Mouse (Mus musculus) hindbrain, embryonic 10.5 days (tissue): ENCODE measurements around the gene Dnmt3b. TPM values are rescaled to one million over a fixed set of nuclear protein-coding genes. Genes with fewer than 3 reads are reported as not detected.
"Not testable (repeated sequence)": the region's sequence is repeated elsewhere in the genome, so short reads cannot be mapped to it uniquely, and the experiment has no call there.

ENCODE experiments used
- DNase-seq: peaks from one replicate; pipeline ENCODE4 v3.0.0-alpha.2; 2017; ENCODE audit warnings: low spot score
- H3K27ac ChIP-seq: fragments of 300-500 bp; sonication (generic); 2 replicates; pipeline ENCODE4 v1.5.1; 2016; ENCODE audit warnings: mild to moderate bottlenecking, moderate library complexity
- H3K27me3 ChIP-seq: fragments of 300-500 bp; sonication (generic); 2 replicates; pipeline ENCODE4 v1.6.1; 2016; ENCODE audit warnings: mild to moderate bottlenecking; ENCODE audit not compliant: poor library complexity, insufficient read depth, severe bottlenecking
- H3K36me3 ChIP-seq: fragments of 300-500 bp; sonication (generic); 2 replicates; pipeline ENCODE4 v1.6.1; 2016; ENCODE audit warnings: mild to moderate bottlenecking, moderate library complexity
- H3K4me1 ChIP-seq: fragments of 300-500 bp; sonication (generic); replicated peaks from 2 replicates; pipeline ENCODE4 v1.6.1; 2016; ENCODE audit warnings: mild to moderate bottlenecking
- H3K4me3 ChIP-seq: fragments of 300-500 bp; sonication (generic); 2 replicates; pipeline ENCODE4 v1.5.1; 2016; ENCODE audit warnings: mild to moderate bottlenecking, moderate library complexity
- H3K9me3 ChIP-seq: fragments of 300-500 bp; sonication (generic); 2 replicates; pipeline ENCODE4 v1.6.1; 2016; ENCODE audit warnings: mild to moderate bottlenecking, moderate library complexity
- WGBS: fragments of 180-500 bp; shearing (Covaris S2); methylation state at CpG from one replicate; pipeline ENCODE4 v1.1.7; 2016; 5-methylcytosine and 5-hydroxymethylcytosine counted together
- polyA plus RNA-seq: library from polyadenylated mRNA; unstranded; fragments of >200 nt; fragmentation: Nextera tagmentation; extraction: Ambion mirVana; gene quantifications from 2 replicates; pipeline ENCODE4 v1.2.1, GENCODE M21; 2016

The Dnmt3b gene
- polyA plus RNA-seq, 1 experiment from 2014 or later, result 15.9 TPM

DNA sequence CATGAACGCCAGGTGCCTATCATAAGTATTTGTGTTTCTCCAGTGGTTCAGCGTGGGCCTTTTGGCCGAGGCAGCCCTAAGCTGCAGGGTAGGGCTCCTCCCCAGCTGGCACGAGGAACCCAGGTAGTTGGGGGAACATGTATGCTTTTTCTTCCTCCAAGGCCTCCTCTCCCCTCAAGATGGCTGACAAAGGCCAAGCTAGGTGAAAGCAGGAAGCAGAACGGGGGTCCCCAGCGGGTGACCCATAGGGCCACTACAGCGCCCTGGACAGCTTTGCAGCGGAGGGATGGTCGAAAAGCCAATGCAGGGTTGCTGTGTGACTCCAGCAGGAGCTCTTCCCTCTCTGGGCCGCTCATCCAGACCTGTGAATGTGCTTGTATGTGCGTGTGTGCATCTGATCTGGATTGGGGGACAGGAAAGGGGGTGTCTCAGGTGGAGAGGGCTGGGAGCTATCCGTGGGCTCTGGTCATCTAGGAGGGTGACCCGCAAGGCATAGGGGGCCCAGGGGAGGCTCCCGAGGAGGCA lies 415 bp upstream of the Dnmt3b start:
- WGBS, result 18% methylated on average over 14 of the region's 14 CpGs
- Histone ChIP-seq H3K4me1 (peaks cover 40% of the 10 kb centered on the region), H3K27me3 (peaks cover 25% of the 10 kb centered on the region), H3K27ac (peak overlapping the region; percentile 94), H3K36me3 (no peaks in the 10 kb centered on the region), H3K4me3 (peak overlapping the region; percentile 71), H3K9me3 (no peaks in the 10 kb centered on the region)
- no peak for DNase-seq

DNA sequence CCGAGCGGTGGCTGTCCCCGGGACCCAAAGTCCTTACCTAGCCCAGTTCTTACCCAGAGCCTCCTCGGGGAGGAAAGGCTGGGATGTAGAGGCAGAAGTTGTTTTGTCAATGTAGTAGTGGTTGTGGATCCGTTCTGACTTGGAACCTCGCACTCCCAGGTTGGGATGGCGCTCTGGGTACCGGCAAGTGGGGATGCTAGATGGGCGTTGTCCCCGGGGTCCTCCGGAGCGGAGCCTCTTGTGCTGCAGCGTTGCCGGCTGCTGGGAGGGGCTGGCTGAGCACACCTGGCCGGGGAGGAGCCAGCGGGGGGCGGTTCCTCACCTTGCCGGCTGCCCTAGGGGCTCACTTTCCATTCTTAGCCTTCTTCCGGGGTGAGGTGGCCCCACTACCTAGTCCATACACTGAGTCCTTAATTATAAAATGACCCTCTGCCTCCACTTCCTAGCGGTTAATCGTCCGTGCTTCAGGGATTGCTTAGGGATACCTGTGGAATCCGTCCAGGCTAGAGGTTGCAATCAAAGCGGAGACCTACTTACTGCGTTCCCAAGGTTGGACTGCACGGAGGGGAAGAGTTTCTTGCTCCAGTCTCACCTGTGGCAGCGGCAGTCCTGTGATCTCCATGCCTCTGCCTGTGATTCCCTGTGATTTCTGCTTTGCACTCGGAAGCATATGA lies 901 bp downstream of the Dnmt3b start:
- DNase-seq, result no peak
- Histone ChIP-seq H3K27ac (peak overlapping the region; percentile 94), H3K36me3 (peaks cover 7% of the 10 kb centered on the region), H3K4me1 (peaks cover 44% of the 10 kb centered on the region), H3K9me3 (no peaks in the 10 kb centered on the region), H3K27me3 (peaks cover 25% of the 10 kb centered on the region), H3K4me3 (peak overlapping the region; percentile 71)
- 1% methylated on average over 28 of the region's 28 CpGs for WGBS

- Histone ChIP-seq H3K27ac (peak overlapping the region; percentile 64; the same call in 1 of the 2 replicates), H3K36me3 (peaks cover 7% of the 10 kb centered on the region), H3K4me1 (peaks cover 44% of the 10 kb centered on the region), H3K9me3 (no peaks in the 10 kb centered on the region), H3K27me3 (peaks cover 25% of the 10 kb centered on the region), H3K4me3 (no peak overlapping the region)
- no peak for DNase-seq
- WGBS, result 28% methylated on average over 3 of the region's 3 CpGs
Observed at GRCm38 (mm10) chr2:153651681-153652080, 2.4 kb downstream of the Dnmt3b start.

GRCm38 (mm10) chr2:153657659-153658058 lies 8.4 kb downstream of the Dnmt3b start:
- not testable (repeated sequence) for H3K4me3 ChIP-seq, H3K27ac ChIP-seq, H3K9me3 ChIP-seq, DNase-seq, H3K27me3 ChIP-seq
- Histone ChIP-seq H3K36me3 (peaks cover 22% of the 10 kb centered on the region), H3K4me1 (peaks cover 21% of the 10 kb centered on the region)
- whole genome bisulfite sequencing, result 92% methylated on average over 8 of the region's 8 CpGs

DNA sequence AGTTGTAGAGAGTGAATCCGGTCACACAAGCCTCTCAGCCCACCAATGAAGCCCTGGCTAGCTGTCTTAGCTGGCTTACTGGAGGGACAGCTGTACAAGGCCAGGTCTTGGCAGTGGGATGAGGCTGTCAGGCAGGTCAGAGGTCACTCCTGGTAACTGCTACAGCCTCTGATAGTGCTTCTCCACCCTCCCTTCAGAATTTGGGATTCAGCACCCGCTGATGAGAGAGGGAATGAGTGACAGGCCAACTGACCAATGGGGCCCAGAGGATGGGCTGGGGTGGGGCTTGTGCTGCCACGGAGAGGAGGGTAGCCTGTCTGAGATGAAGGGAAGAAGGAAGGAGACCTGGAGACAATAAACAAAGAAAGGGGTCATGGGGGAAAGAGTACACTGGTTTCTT lies 11.4 kb downstream of the Dnmt3b start:
- no peaks in the 10 kb centered on the region for H3K9me3 ChIP-seq
- no peaks in the 10 kb centered on the region for H3K27me3 ChIP-seq
- no peak overlapping the region for H3K4me3 ChIP-seq
- peaks cover 10% of the 10 kb centered on the region for H3K4me1 ChIP-seq
- H3K36me3 ChIP-seq, result peaks cover 41% of the 10 kb centered on the region
- peak; percentile 48 for DNase-seq
- WGBS, result 38% methylated on average over 3 of the region's 3 CpGs
- peak overlapping the region; percentile 9; the same call in 1 of the 2 replicates for H3K27ac ChIP-seq

DNA sequence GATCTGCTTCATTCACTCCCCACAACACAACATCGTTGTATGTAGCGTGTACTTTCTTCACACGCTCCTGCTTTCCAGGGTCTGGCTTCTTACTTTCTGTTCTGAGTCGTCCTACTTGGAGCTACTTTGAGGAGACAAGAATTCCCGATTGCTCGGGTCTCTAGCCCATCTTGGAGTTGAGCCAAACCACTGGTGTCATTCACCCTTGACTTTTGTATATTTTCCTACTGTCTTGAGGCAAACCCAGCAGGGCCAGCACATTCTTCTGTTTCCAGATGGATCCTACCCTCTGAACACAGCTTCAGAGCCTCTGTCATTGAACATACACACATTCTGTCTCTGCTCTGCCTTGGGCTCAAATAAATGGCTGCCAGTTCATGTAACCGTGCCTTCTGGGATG lies 16.2 kb downstream of the Dnmt3b start:
- WGBS, result 94% methylated on average over 7 of the region's 7 CpGs
- Histone ChIP-seq H3K9me3 (no peaks in the 10 kb centered on the region), H3K36me3 (peaks cover 77% of the 10 kb centered on the region), H3K4me3 (no peak overlapping the region), H3K27ac (no peak overlapping the region), H3K27me3 (no peaks in the 10 kb centered on the region), H3K4me1 (peaks cover 10% of the 10 kb centered on the region)
- DNase-seq, result no peak

- no peaks in the 10 kb centered on the region for H3K9me3 ChIP-seq
- WGBS, result 78% methylated on average over 7 of the region's 7 CpGs
- no peak overlapping the region for H3K27ac ChIP-seq
- peaks cover 69% of the 10 kb centered on the region for H3K36me3 ChIP-seq
- no peak overlapping the region for H3K4me3 ChIP-seq
- no peaks in the 10 kb centered on the region for H3K4me1 ChIP-seq
- H3K27me3 ChIP-seq, result no peaks in the 10 kb centered on the region
- no peak for DNase-seq
Observed at GRCm38 (mm10) chr2:153668754-153669376, 19.6 kb downstream of the Dnmt3b start.

- Histone ChIP-seq H3K4me3 (no peak overlapping the region), H3K27ac (no peak overlapping the region), H3K27me3 (no peaks in the 10 kb centered on the region), H3K4me1 (no peaks in the 10 kb centered on the region), H3K9me3 (no peaks in the 10 kb centered on the region), H3K36me3 (peaks cover 67% of the 10 kb centered on the region)
- 88% methylated on average over 5 of the region's 5 CpGs for WGBS
- no peak for DNase-seq
Observed at GRCm38 (mm10) chr2:153670111-153670510, 20.9 kb downstream of the Dnmt3b start.

DNA sequence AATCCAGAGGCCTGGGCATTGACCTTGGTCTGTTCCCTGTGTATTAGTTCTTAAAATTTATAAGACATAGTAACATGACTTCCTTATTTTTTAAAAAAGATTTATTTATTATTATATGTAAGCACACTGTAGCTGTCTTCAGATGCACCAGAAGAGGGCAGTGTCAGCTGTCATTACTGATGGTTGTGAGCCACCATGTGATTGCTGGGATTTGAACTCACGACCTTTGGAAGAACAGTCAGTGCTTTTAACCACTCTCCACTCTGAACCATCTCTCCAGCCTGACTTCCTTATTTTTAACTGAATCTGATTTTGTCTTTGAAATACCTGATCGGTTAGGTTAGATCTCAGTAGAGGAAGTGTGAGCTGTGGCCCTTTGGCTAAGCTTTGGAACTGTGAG lies 23.4 kb downstream of the Dnmt3b start:
- Histone ChIP-seq H3K27ac (no peak overlapping the region), H3K27me3 (no peaks in the 10 kb centered on the region), H3K4me3 (no peak overlapping the region), H3K36me3 (peaks cover 69% of the 10 kb centered on the region), H3K9me3 (no peaks in the 10 kb centered on the region), H3K4me1 (no peaks in the 10 kb centered on the region)
- no peak for DNase-seq
- 93% methylated on average over 2 of the region's 2 CpGs for WGBS

DNA sequence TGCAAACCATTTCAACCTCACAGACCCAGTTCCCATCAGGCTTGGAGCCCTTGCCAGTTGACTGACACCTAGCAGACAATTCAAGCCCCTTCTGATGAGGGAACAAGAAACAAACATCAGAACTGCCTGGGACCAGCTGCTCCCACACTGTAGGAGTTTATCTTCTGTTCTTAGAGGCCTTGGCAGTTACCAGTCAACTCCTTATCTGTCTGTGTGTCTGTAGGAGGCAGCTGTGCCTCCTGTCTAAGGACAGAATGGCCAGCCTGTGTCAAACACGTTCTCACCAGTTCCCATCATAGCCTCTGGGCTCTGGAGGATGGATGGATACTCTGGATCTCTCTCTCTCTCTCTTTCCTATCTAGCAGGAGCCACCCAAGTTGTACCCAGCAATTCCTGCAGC lies 26.1 kb downstream of the Dnmt3b start:
- H3K27ac ChIP-seq, DNase-seq, H3K27me3 ChIP-seq, H3K9me3 ChIP-seq, H3K4me1 ChIP-seq, H3K4me3 ChIP-seq: not testable (repeated sequence)
- 80% methylated on average over 1 of the region's 1 CpGs for WGBS
- peaks cover 72% of the 10 kb centered on the region for H3K36me3 ChIP-seq

DNA sequence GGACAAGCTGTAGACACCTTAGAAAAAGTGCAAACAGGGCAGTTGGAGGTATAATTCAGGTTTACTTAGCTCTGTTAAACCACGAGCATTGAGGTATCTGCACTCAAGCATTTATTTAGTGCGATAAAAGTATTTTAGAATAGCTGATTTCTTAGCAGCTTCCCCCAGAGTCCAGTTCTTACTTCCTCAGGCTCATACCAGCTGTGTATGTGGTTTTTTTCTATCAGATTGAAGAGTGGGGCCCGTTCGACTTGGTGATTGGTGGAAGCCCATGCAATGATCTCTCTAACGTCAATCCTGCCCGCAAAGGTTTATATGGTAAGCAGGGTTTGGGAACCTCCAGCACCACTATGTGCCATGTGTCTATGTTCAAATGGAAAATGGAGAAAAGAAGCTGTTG lies 27.7 kb downstream of the Dnmt3b start:
- no peak for DNase-seq
- 94% methylated on average over 6 of the region's 6 CpGs for WGBS
- H3K4me3 ChIP-seq, result no peak overlapping the region
- no peak overlapping the region for H3K27ac ChIP-seq
- H3K36me3 ChIP-seq, result peaks cover 81% of the 10 kb centered on the region
- no peaks in the 10 kb centered on the region for H3K9me3 ChIP-seq
- H3K27me3 ChIP-seq, result no peaks in the 10 kb centered on the region
- H3K4me1 ChIP-seq, result no peaks in the 10 kb centered on the region

DNA sequence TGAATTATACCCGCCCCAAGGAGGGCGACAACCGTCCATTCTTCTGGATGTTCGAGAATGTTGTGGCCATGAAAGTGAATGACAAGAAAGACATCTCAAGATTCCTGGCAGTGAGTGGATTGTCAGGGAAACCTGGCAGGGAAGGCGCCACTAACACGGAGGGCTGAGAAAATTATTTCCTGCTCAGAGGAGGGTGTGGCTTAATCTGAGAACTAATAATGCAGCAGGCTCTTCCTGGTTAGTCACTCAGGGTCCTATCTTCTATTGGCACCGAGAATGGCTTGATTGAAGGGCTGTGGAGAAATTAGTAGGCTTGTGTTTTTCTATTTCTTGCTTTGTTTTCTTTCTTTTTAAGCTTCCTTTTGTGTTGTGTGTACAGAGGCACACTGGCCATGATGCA lies 28.3 kb downstream of the Dnmt3b start:
- H3K9me3 ChIP-seq, result no peaks in the 10 kb centered on the region
- H3K27me3 ChIP-seq, result no peaks in the 10 kb centered on the region
- H3K4me1 ChIP-seq, result no peaks in the 10 kb centered on the region
- H3K36me3 ChIP-seq, result peaks cover 81% of the 10 kb centered on the region
- H3K4me3 ChIP-seq, result no peak overlapping the region
- 90% methylated on average over 7 of the region's 7 CpGs for WGBS
- H3K27ac ChIP-seq, result no peak overlapping the region
- no peak for DNase-seq

GRCm38 (mm10) chr2:153679959-153680358 lies 30.7 kb downstream of the Dnmt3b start:
- H3K36me3 ChIP-seq, result peaks cover 79% of the 10 kb centered on the region
- H3K9me3 ChIP-seq, result no peaks in the 10 kb centered on the region

More at GRCm38 (mm10) chr2:153679959-153680358, 30.7 kb downstream of the Dnmt3b start:
- no peak overlapping the region for H3K27ac ChIP-seq
- WGBS, result 100% methylated on average over 1 of the region's 1 CpGs
- no peak for DNase-seq
- no peak overlapping the region for H3K4me3 ChIP-seq
- no peaks in the 10 kb centered on the region for H3K27me3 ChIP-seq
- H3K4me1 ChIP-seq, result no peaks in the 10 kb centered on the region
